Comparison of ENCODE assay signal across 14 mouse cellular contexts in genomic region chr9:44020001-44020400, GRCm38 (mm10). TPM values are rescaled to one million over a fixed set of nuclear protein-coding genes. Genes with fewer than 3 reads are reported as not detected.
"Had no signal": no experiment of that assay in that cellular context is flagged by ENCODE, and none has a peak within 500 bp of the region (broad histone marks: within the 10 kb centered on the region; RNA-seq: fewer than 3 reads in every experiment).

No protein-coding gene starts in this region.

- H3K4me2 ChIP-seq: liver, embryonic 11.5 days; liver, embryonic 15.5 days; midbrain, embryonic 13.5 days; neural tube, embryonic 15.5 days had no signal

- DNase-seq: kidney, adult 9 months; lung, adult 2 months; lung, postnatal 36 days; right cerebral cortex, adult 18-20 months; right cerebral cortex, postnatal 25 days had no signal

- ATAC-seq: lung, postnatal 0 days; midbrain, embryonic 13.5 days had no signal

- H3K4me3 ChIP-seq: left cerebral cortex, adult 2 months; limb, embryonic 10.5 days; liver, embryonic 15.5 days; midbrain, embryonic 13.5 days; neural tube, embryonic 15.5 days had no signal

- H3K9ac ChIP-seq: liver, embryonic 15.5 days; midbrain, embryonic 13.5 days; neural tube, embryonic 15.5 days had no signal

- H3K27ac ChIP-seq: kidney, postnatal 0 days; left cerebral cortex, adult 2 months; limb, embryonic 10.5 days; liver, embryonic 15.5 days; midbrain, embryonic 13.5 days; neural tube, embryonic 15.5 days had no signal

- H3K36me3 ChIP-seq: limb, embryonic 10.5 days; liver, embryonic 15.5 days; midbrain, embryonic 13.5 days; neural tube, embryonic 15.5 days had no signal

- H3K9me3 ChIP-seq: limb, embryonic 10.5 days; liver, embryonic 15.5 days; midbrain, embryonic 13.5 days; neural tube, embryonic 15.5 days had no signal

- H3K27me3 ChIP-seq: liver, embryonic 15.5 days; midbrain, embryonic 13.5 days; neural tube, embryonic 15.5 days had no signal

- H3K4me1 ChIP-seq: liver, embryonic 15.5 days; midbrain, embryonic 13.5 days; neural tube, embryonic 15.5 days had no signal

RNA-seq across cellular contexts. Expression of gene Thy1, which starts 23.2 kb away (rescaled TPM):
- polyA plus RNA-seq: neural tube, embryonic 11.5 days had no signal
